Mouse (Mus musculus) MEL (cell line): ENCODE measurements around the gene Nfe2. TPM values are rescaled to one million over a fixed set of nuclear protein-coding genes. Genes with fewer than 3 reads are reported as not detected.

Experiments used
- DNase-seq: peaks from one replicate; pipeline ENCODE4 v3.0.0; 2011; ENCODE audit warnings: low read depth, low spot score
- H3K27ac ChIP-seq: 2 replicates; pipeline ENCODE4 v1.5.1; 2012; ENCODE audit warnings: low read depth, mild to moderate bottlenecking, control low read depth, low read length, moderate library complexity; ENCODE audit not compliant: control insufficient read depth
- H3K27me3 ChIP-seq, 2 experiments: fragments of 150-350 bp in 1 of 2; sonication (generic) in 1 of 2; 2 replicates each; pipeline ENCODE4 v1.6.1; 2012; ENCODE audit warnings: low read length in 2 of 2, mild to moderate bottlenecking in 2 of 2, improper control_type of control experiment in 1 of 2, moderate library complexity in 1 of 2; ENCODE audit not compliant: insufficient read depth in 2 of 2, control insufficient read depth in 1 of 2
- H3K36me3 ChIP-seq, 2 experiments: 2 replicates each; pipeline ENCODE4 v1.6.1; 2012 to 2014; ENCODE audit warnings: low read length in 2 of 2, improper control_type of control experiment in 1 of 2, inconsistent platforms in 1 of 2, mild to moderate bottlenecking in 1 of 2; ENCODE audit not compliant: insufficient read depth in 2 of 2, control insufficient read depth in 1 of 2
- H3K4me1 ChIP-seq, 2 experiments: fragments of 150-350 bp in 1 of 2; sonication (generic) in 1 of 2; 2 replicates each; pipeline ENCODE4 v1.6.1; 2012; ENCODE audit warnings: low read length in 2 of 2, improper control_type of control experiment in 1 of 2, mild to moderate bottlenecking in 1 of 2; ENCODE audit not compliant: insufficient read depth in 2 of 2, control insufficient read depth in 1 of 2
- H3K4me3 ChIP-seq, 2 experiments: fragments of 150-350 bp in 1 of 2; sonication (generic) in 1 of 2; 2 replicates each; pipeline ENCODE4 v1.5.1; 2012; ENCODE audit warnings: low read depth in 2 of 2, low read length in 2 of 2, mild to moderate bottlenecking in 2 of 2, moderate library complexity in 2 of 2, control low read depth in 1 of 2, improper control_type of control experiment in 1 of 2; ENCODE audit not compliant: control insufficient read depth in 1 of 2, insufficient read depth in 1 of 2
- H3K79me2 ChIP-seq: 2 replicates; pipeline ENCODE4 v1.6.1; 2012; ENCODE audit warnings: mild to moderate bottlenecking, low read length, moderate library complexity; ENCODE audit not compliant: control insufficient read depth, poor library complexity, insufficient read depth
- H3K9ac ChIP-seq: 2 replicates; pipeline ENCODE4 v1.6.1; 2012; ENCODE audit warnings: low read depth, mild to moderate bottlenecking, control low read depth, low read length, moderate library complexity; ENCODE audit not compliant: control insufficient read depth, poor library complexity, severe bottlenecking
- H3K9me3 ChIP-seq: fragments of 150-350 bp; sonication (generic); replicated peaks from 2 replicates; pipeline ENCODE4 v1.6.1; 2012; ENCODE audit warnings: mild to moderate bottlenecking, low read length, improper control_type of control experiment, moderate library complexity; ENCODE audit not compliant: insufficient read depth
- BHLHE40 ChIP-seq: IDR thresholded peaks from 2 replicates; pipeline ENCODE4 v1.6.1; 2012; ENCODE audit warnings: low read depth, mild to moderate bottlenecking, inconsistent platforms, low read length, improper control_type of control experiment, borderline replicate concordance
- CHD1 ChIP-seq: IDR thresholded peaks from 2 replicates; pipeline ENCODE4 v1.6.1; 2012; ENCODE audit warnings: low read depth, mild to moderate bottlenecking, inconsistent platforms, low read length, improper control_type of control experiment
- CHD2 ChIP-seq: IDR thresholded peaks from 2 replicates; pipeline ENCODE4 v1.6.1; 2011; ENCODE audit warnings: low read length, improper control_type of control experiment
- E2F4 ChIP-seq: IDR thresholded peaks from 2 replicates; pipeline ENCODE4 v1.6.1; 2011; ENCODE audit warnings: low read depth, low read length, improper control_type of control experiment, borderline replicate concordance
- ELF1 ChIP-seq: IDR thresholded peaks from 2 replicates; pipeline ENCODE4 v1.6.1; 2014; ENCODE audit warnings: low read depth, mild to moderate bottlenecking, inconsistent platforms, low read length, improper control_type of control experiment, moderate library complexity
- EP300 ChIP-seq, 2 experiments: IDR thresholded peaks; 2 replicates each; pipeline ENCODE4 v1.6.1; 2011; ENCODE audit warnings: improper control_type of control experiment in 2 of 2, low read length in 2 of 2, low read depth in 1 of 2, mild to moderate bottlenecking in 1 of 2
- ETS1 ChIP-seq: IDR thresholded peaks from 2 replicates; pipeline ENCODE4 v1.6.1; 2012; ENCODE audit warnings: low read depth, mild to moderate bottlenecking, inconsistent platforms, low read length, improper control_type of control experiment, moderate library complexity
- GABPA ChIP-seq: IDR thresholded peaks from 2 replicates; pipeline ENCODE4 v1.6.1; 2012; ENCODE audit warnings: low read depth, mild to moderate bottlenecking, inconsistent platforms, low read length, improper control_type of control experiment, moderate library complexity
- GATA1 ChIP-seq: IDR thresholded peaks from 2 replicates; pipeline ENCODE4 v1.6.1; 2011; ENCODE audit warnings: low read depth, low read length, improper control_type of control experiment
- HCFC1 ChIP-seq: IDR thresholded peaks from 2 replicates; pipeline ENCODE4 v1.6.1; 2012; ENCODE audit warnings: low read depth, mild to moderate bottlenecking, inconsistent platforms, low read length, improper control_type of control experiment, moderate library complexity
- JUND ChIP-seq: IDR thresholded peaks from 2 replicates; pipeline ENCODE4 v1.6.1; 2011; ENCODE audit warnings: low read depth, mild to moderate bottlenecking, improper control_type of control experiment, low read length
- KAT2A ChIP-seq: conservative IDR thresholded peaks from 2 replicates; pipeline ENCODE4 v1.6.1; 2012; ENCODE audit warnings: low read depth, low read length, improper control_type of control experiment, inconsistent platforms
- MAFK ChIP-seq: IDR thresholded peaks from 2 replicates; pipeline ENCODE4 v1.6.1; 2011; ENCODE audit warnings: low read depth, mild to moderate bottlenecking, low read length, improper control_type of control experiment, borderline replicate concordance
- MAX ChIP-seq: IDR thresholded peaks from 2 replicates; pipeline ENCODE4 v1.6.1; 2011; ENCODE audit warnings: low read length, improper control_type of control experiment
- MAZ ChIP-seq: IDR thresholded peaks from 2 replicates; pipeline ENCODE4 v1.6.1; 2012; ENCODE audit warnings: low read depth, mild to moderate bottlenecking, inconsistent platforms, low read length, improper control_type of control experiment
- MEF2A ChIP-seq: IDR thresholded peaks from 2 replicates; pipeline ENCODE4 v1.6.1; 2014; ENCODE audit warnings: low read depth, mild to moderate bottlenecking, inconsistent platforms, low read length, improper control_type of control experiment; ENCODE audit not compliant: poor library complexity, insufficient replicate concordance, severe bottlenecking; ENCODE audit errors: extremely low read depth
- MXI1 ChIP-seq: IDR thresholded peaks from 2 replicates; pipeline ENCODE4 v1.6.1; 2011; ENCODE audit warnings: mild to moderate bottlenecking, low read depth, low read length, improper control_type of control experiment
- MYB ChIP-seq: IDR thresholded peaks from 2 replicates; pipeline ENCODE4 v1.6.1; 2011; ENCODE audit warnings: mild to moderate bottlenecking, low read depth, low read length, improper control_type of control experiment
- MYC ChIP-seq: IDR thresholded peaks from 2 replicates; pipeline ENCODE4 v1.6.1; 2011; ENCODE audit warnings: low read depth, mild to moderate bottlenecking, low read length, improper control_type of control experiment, moderate library complexity
- NELFE ChIP-seq: IDR thresholded peaks from 2 replicates; pipeline ENCODE4 v1.6.1; 2011; ENCODE audit warnings: low read depth, low read length, improper control_type of control experiment
- NRF1 ChIP-seq: IDR thresholded peaks from 2 replicates; pipeline ENCODE4 v1.6.1; 2014; ENCODE audit warnings: low read depth, mild to moderate bottlenecking, inconsistent platforms, low read length, improper control_type of control experiment, moderate library complexity; ENCODE audit not compliant: poor library complexity, insufficient read depth, severe bottlenecking
- POLR2A ChIP-seq, 2 experiments: IDR thresholded peaks; 2 replicates each; pipeline ENCODE4 v1.6.1; 2011 to 2012; ENCODE audit warnings: low read length in 2 of 2, mild to moderate bottlenecking in 2 of 2, control low read depth in 1 of 2, improper control_type of control experiment in 1 of 2, low read depth in 1 of 2, moderate library complexity in 1 of 2; ENCODE audit not compliant: control insufficient read depth in 1 of 2, insufficient read depth in 1 of 2, poor library complexity in 1 of 2
- POLR2AphosphoS2 ChIP-seq: IDR thresholded peaks from 2 replicates; pipeline ENCODE4 v1.6.1; 2011; ENCODE audit warnings: low read length, improper control_type of control experiment
- POLR2AphosphoS5 ChIP-seq: IDR thresholded peaks from 2 replicates; pipeline ENCODE4 v1.6.1; 2012; ENCODE audit warnings: low read depth, borderline replicate concordance, mild to moderate bottlenecking, inconsistent platforms, low read length, moderate library complexity, mixed read lengths
- RAD21 ChIP-seq: IDR thresholded peaks from 2 replicates; pipeline ENCODE4 v1.6.1; 2011; ENCODE audit warnings: mild to moderate bottlenecking, low read depth, low read length, improper control_type of control experiment
- RCOR1 ChIP-seq: IDR thresholded peaks from 2 replicates; pipeline ENCODE4 v1.6.1; 2012; ENCODE audit warnings: low read depth, mild to moderate bottlenecking, inconsistent platforms, low read length, improper control_type of control experiment
- SMC3 ChIP-seq: IDR thresholded peaks from 2 replicates; pipeline ENCODE4 v1.6.1; 2011; ENCODE audit warnings: low read depth, low read length, improper control_type of control experiment
- TAL1 ChIP-seq: IDR thresholded peaks from 2 replicates; pipeline ENCODE4 v1.6.1; 2012; ENCODE audit warnings: mild to moderate bottlenecking, inconsistent platforms, low read length, moderate library complexity, mixed read lengths
- TBP ChIP-seq: IDR thresholded peaks from 2 replicates; pipeline ENCODE4 v1.8.0; 2011; ENCODE audit warnings: low read depth, low read length, improper control_type of control experiment
- TCF12 ChIP-seq: IDR thresholded peaks from 2 replicates; pipeline ENCODE4 v1.6.1; 2014; ENCODE audit warnings: low read depth, mild to moderate bottlenecking, inconsistent platforms, low read length, improper control_type of control experiment, moderate library complexity
- UBTF ChIP-seq: IDR thresholded peaks from 2 replicates; pipeline ENCODE4 v1.6.1; 2012; ENCODE audit warnings: low read depth, mild to moderate bottlenecking, inconsistent platforms, low read length, improper control_type of control experiment, moderate library complexity, borderline replicate concordance; ENCODE audit not compliant: insufficient read depth
- USF1 ChIP-seq: IDR thresholded peaks from 2 replicates; pipeline ENCODE4 v1.6.1; 2014; ENCODE audit warnings: low read depth, mild to moderate bottlenecking, inconsistent platforms, low read length, improper control_type of control experiment, moderate library complexity
- USF2 ChIP-seq, 2 experiments: IDR thresholded peaks; 2 replicates each; pipeline ENCODE4 v1.6.1; 2011 to 2012; ENCODE audit warnings: improper control_type of control experiment in 2 of 2, low read length in 2 of 2, borderline replicate concordance in 1 of 2, inconsistent platforms in 1 of 2, low read depth in 1 of 2, mild to moderate bottlenecking in 1 of 2; ENCODE audit not compliant: insufficient read depth in 1 of 2
- ZC3H11A ChIP-seq: IDR thresholded peaks from 2 replicates; pipeline ENCODE4 v1.6.1; 2012; ENCODE audit warnings: low read depth, mild to moderate bottlenecking, inconsistent platforms, low read length, improper control_type of control experiment
- ZKSCAN1 ChIP-seq: IDR thresholded peaks from 2 replicates; pipeline ENCODE4 v1.6.1; 2012; ENCODE audit warnings: low read depth, mild to moderate bottlenecking, inconsistent platforms, low read length, improper control_type of control experiment, moderate library complexity
- ZMIZ1 ChIP-seq: IDR thresholded peaks from 2 replicates; pipeline ENCODE4 v1.6.1; 2012; ENCODE audit warnings: low read depth, mild to moderate bottlenecking, inconsistent platforms, low read length, improper control_type of control experiment, moderate library complexity
- ZNF384 ChIP-seq: IDR thresholded peaks from 2 replicates; pipeline ENCODE4 v1.6.1; 2012; ENCODE audit warnings: low read depth, mild to moderate bottlenecking, inconsistent platforms, low read length, improper control_type of control experiment
- polyA plus RNA-seq, 2 experiments: library from polyadenylated mRNA; stranded (reverse) in 1 of 2; unstranded in 1 of 2; fragments of >175 nt in 1 of 2; fragments of >200 nt in 1 of 2; gene quantifications; 2 replicates each; pipeline versions ENCODE4 v1.2.1 to v1.2.4; 2012; ENCODE audit warnings: low replicate concordance in 2 of 2, low read depth in 1 of 2; ENCODE audit not compliant: insufficient read length in 2 of 2, insufficient read depth in 1 of 2, missing spikeins in 1 of 2
- total RNA-seq: library from RNA; depleted of rRNA; stranded (reverse); fragments of 300-350 nt; gene quantifications from 2 replicates; pipeline ENCODE4 v1.2.3, GENCODE M21; 2012

Gene Nfe2
- total and polyA plus RNA-seq, 3 experiments = 74.6 to 103 TPM; not detected in 1

DNA sequence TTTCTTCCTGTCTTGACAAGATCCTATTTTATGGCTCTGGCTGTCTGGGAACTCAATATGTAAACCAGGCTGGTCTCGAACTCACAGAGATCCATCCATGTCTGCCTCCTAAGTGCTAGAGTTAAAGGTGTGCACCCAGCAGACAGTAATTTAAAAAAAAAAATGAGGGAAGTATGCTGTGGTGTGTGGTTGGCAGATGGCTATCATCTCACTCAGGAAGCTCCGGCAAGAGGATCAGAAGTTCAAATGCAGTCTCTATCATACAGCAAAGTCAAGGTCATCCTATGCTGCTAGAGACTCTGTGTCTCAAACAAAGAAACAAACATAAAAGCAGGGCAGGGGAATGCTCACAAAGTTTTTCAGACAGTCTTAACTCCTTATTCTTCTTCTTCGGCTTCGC lies 10.7 kb upstream of the Nfe2 start:
- peak; percentile 76 for DNase-seq
- H3K4me1 ChIP-seq = peaks cover 7 to 15% of the 10 kb centered on the region in 2 experiments
- peak; percentile 94 for TF ChIP-seq ZNF384
- no peak for TF ChIP-seq ZMIZ1
- no peak for TF ChIP-seq BHLHE40
- TF ChIP-seq HCFC1 = no peak
- TF ChIP-seq RCOR1 = no peak
- TF ChIP-seq MAZ = no peak
- TF ChIP-seq MXI1 = 0 out of 2 replicates have a peak, but pooled peaks have one; percentile 19
- TF ChIP-seq NRF1 = no peak
- no peak for TF ChIP-seq MAFK
- no peak for TF ChIP-seq MEF2A
- no peak for TF ChIP-seq UBTF
- TF ChIP-seq ZC3H11A = no peak
- no peak for TF ChIP-seq SMC3
- TF ChIP-seq ELF1 = 0 out of 2 replicates have a peak, but pooled peaks have one; percentile 9
- TF ChIP-seq KAT2A = no peak
- no peak for TF ChIP-seq USF1
- TF ChIP-seq ETS1 = peak; percentile 43; the same call in 1 of the 2 replicates
- no peak for TF ChIP-seq POLR2AphosphoS2
- no peak for TF ChIP-seq CHD2
- TF ChIP-seq E2F4 = no peak
- TF ChIP-seq MAX = no peak
- TF ChIP-seq NELFE = no peak
- TF ChIP-seq EP300 (IDR thresholded peaks at IDR 0.05; ENCODE audit: low read depth in 1 of 2, low read length in 2 of 2) = peak; percentile 53 to 56; a peak in 2 of 4 replicates
- TF ChIP-seq JUND = no peak
- no peak for TF ChIP-seq CHD1
- TF ChIP-seq RAD21 = no peak
- no peak for TF ChIP-seq USF2 (IDR thresholded peaks at IDR 0.05; ENCODE audit: borderline replicate concordance in 1 of 2, insufficient read depth in 1 of 2, low read depth in 1 of 2, low read length in 2 of 2)
- TF ChIP-seq POLR2A (IDR thresholded peaks at IDR 0.05; ENCODE audit: control insufficient read depth in 1 of 2, insufficient read depth in 1 of 2, low read depth in 1 of 2, low read length in 2 of 2, poor library complexity in 1 of 2) = peak in 1 of 2 experiments; percentile 26; a peak in 1 of 4 replicates
- TF ChIP-seq MYC = no peak
- no peak for TF ChIP-seq MYB
- TF ChIP-seq POLR2AphosphoS5 = no peak
- peak; percentile 57; the same call in 1 of the 2 replicates for TF ChIP-seq TBP
- TF ChIP-seq GATA1 = peak; percentile 59; the same call in 1 of the 2 replicates
- peak; percentile 50; the same call in 1 of the 2 replicates for TF ChIP-seq TCF12
- TF ChIP-seq ZKSCAN1 = no peak
- TF ChIP-seq GABPA = no peak
- peak; percentile 43 for TF ChIP-seq TAL1

More for the DNA sequence above, 10.7 kb upstream of the Nfe2 start:
- peaks cover 10% of the 10 kb centered on the region for H3K79me2 ChIP-seq
- no peak overlapping the region for H3K4me3 ChIP-seq
- peaks cover 0 to 12% of the 10 kb centered on the region in 2 experiments; a peak in 2 of 4 replicates for H3K36me3 ChIP-seq
- no peaks in the 10 kb centered on the region for H3K9me3 ChIP-seq
- no peaks in the 10 kb centered on the region for H3K27me3 ChIP-seq
- peak overlapping the region; percentile 69 for H3K27ac ChIP-seq
- H3K9ac ChIP-seq = 0 out of 2 replicates have a peak overlapping the region, but pooled peaks have one; percentile 5
